Mouse (Mus musculus): Measurements from ENCODE around the gene Eif4ebp2.
"Not testable (repeated sequence)": the region's sequence is repeated elsewhere in the genome, so short reads cannot be mapped to it uniquely, and the experiment has no call there.

Gene Eif4ebp2

GRCm38 (mm10) chr10:61465009-61465408, 12.5 kb upstream of the Eif4ebp2 start:
- no peak for DNase-seq (ENCODE audit: low spot score in 2 of 2)

GRCm38 (mm10) chr10:61457182-61457581, 4.7 kb upstream of the Eif4ebp2 start:
- no peak for DNase-seq (ENCODE audit: low spot score in 2 of 2)

GRCm38 (mm10) chr10:61453171-61453570, 710 bp upstream of the Eif4ebp2 start:
- not testable (repeated sequence) for DNase-seq (ENCODE audit: low spot score in 2 of 2)

GRCm38 (mm10) chr10:61451931-61452617, 387 bp downstream of the Eif4ebp2 start:
- peak; percentile 25 to 26 for DNase-seq (ENCODE audit: low spot score in 2 of 2)

GRCm38 (mm10) chr10:61451463-61451930, 964 bp downstream of the Eif4ebp2 start:
- no peak for DNase-seq (ENCODE audit: low spot score in 2 of 2)

- no peak for DNase-seq (ENCODE audit: low spot score in 2 of 2)
Observed at GRCm38 (mm10) chr10:61448834-61449233, 3.6 kb downstream of the Eif4ebp2 start.

GRCm38 (mm10) chr10:61447581-61448353, 4.7 kb downstream of the Eif4ebp2 start:
- no peak for DNase-seq (ENCODE audit: low spot score in 2 of 2)

GRCm38 (mm10) chr10:61445016-61445415, 7.4 kb downstream of the Eif4ebp2 start:
- DNase-seq (ENCODE audit: low spot score in 2 of 2) = no peak

GRCm38 (mm10) chr10:61443876-61444275, 8.6 kb downstream of the Eif4ebp2 start:
- DNase-seq (ENCODE audit: low spot score in 2 of 2) = no peak

- no peak for DNase-seq (ENCODE audit: low spot score in 2 of 2)
Observed at GRCm38 (mm10) chr10:61443456-61443855, 9.0 kb downstream of the Eif4ebp2 start.

- no peak for DNase-seq (ENCODE audit: low spot score in 2 of 2)
Observed at GRCm38 (mm10) chr10:61440202-61440800, 12.2 kb downstream of the Eif4ebp2 start.

GRCm38 (mm10) chr10:61431375-61431774, 21.1 kb downstream of the Eif4ebp2 start:
- peak; percentile 49 to 59 for DNase-seq (ENCODE audit: low spot score in 2 of 2)

- no peak for DNase-seq (ENCODE audit: low spot score in 2 of 2)
Observed at GRCm38 (mm10) chr10:61429043-61429442, 23.4 kb downstream of the Eif4ebp2 start.

- DNase-seq (ENCODE audit: low spot score in 2 of 2) = no peak
Observed at GRCm38 (mm10) chr10:61428416-61428815, 24.0 kb downstream of the Eif4ebp2 start.

GRCm38 (mm10) chr10:61427951-61428350, 24.5 kb downstream of the Eif4ebp2 start:
- DNase-seq (ENCODE audit: low spot score in 2 of 2) = no peak

GRCm38 (mm10) chr10:61426251-61426757, 26.2 kb downstream of the Eif4ebp2 start:
- DNase-seq (ENCODE audit: low spot score in 2 of 2) = no peak

GRCm38 (mm10) chr10:61425047-61425446, 27.4 kb downstream of the Eif4ebp2 start:
- DNase-seq (ENCODE audit: low spot score in 2 of 2) = no peak

GRCm38 (mm10) chr10:61424500-61424899, 28.0 kb downstream of the Eif4ebp2 start:
- DNase-seq (ENCODE audit: low spot score in 2 of 2) = no peak

- DNase-seq (ENCODE audit: low spot score in 2 of 2) = no peak
Observed at GRCm38 (mm10) chr10:61423289-61423688, 29.2 kb downstream of the Eif4ebp2 start.

GRCm38 (mm10) chr10:61422861-61423260, 29.6 kb downstream of the Eif4ebp2 start:
- DNase-seq (ENCODE audit: low spot score in 2 of 2) = no peak

GRCm38 (mm10) chr10:61420011-61420410, 32.5 kb downstream of the Eif4ebp2 start:
- DNase-seq (ENCODE audit: low spot score in 2 of 2) = no peak

GRCm38 (mm10) chr10:61419146-61419545, 33.3 kb downstream of the Eif4ebp2 start:
- no peak for DNase-seq (ENCODE audit: low spot score in 2 of 2)

Measured in frontal cortex, postnatal 14 days (tissue).